Mouse (Mus musculus) MEL (cell line): ENCODE data around the gene Zbtb43. TPM values are rescaled to one million over a fixed set of nuclear protein-coding genes. Genes with fewer than 3 reads are reported as not detected.

ENCODE experiments used
- DNase-seq: peaks from one replicate; pipeline ENCODE4 v3.0.0; 2011; ENCODE audit warnings: low read depth, low spot score
- H3K27ac ChIP-seq: 2 replicates; pipeline ENCODE4 v1.5.1; 2012; ENCODE audit warnings: low read depth, mild to moderate bottlenecking, control low read depth, low read length, moderate library complexity; ENCODE audit not compliant: control insufficient read depth
- H3K27me3 ChIP-seq, 2 experiments: fragments of 150-350 bp in 1 of 2; sonication (generic) in 1 of 2; 2 replicates each; pipeline ENCODE4 v1.6.1; 2012; ENCODE audit warnings: low read length in 2 of 2, mild to moderate bottlenecking in 2 of 2, improper control_type of control experiment in 1 of 2, moderate library complexity in 1 of 2; ENCODE audit not compliant: insufficient read depth in 2 of 2, control insufficient read depth in 1 of 2
- H3K36me3 ChIP-seq, 2 experiments: 2 replicates each; pipeline ENCODE4 v1.6.1; 2012 to 2014; ENCODE audit warnings: low read length in 2 of 2, improper control_type of control experiment in 1 of 2, inconsistent platforms in 1 of 2, mild to moderate bottlenecking in 1 of 2; ENCODE audit not compliant: insufficient read depth in 2 of 2, control insufficient read depth in 1 of 2
- H3K4me1 ChIP-seq, 2 experiments: fragments of 150-350 bp in 1 of 2; sonication (generic) in 1 of 2; 2 replicates each; pipeline ENCODE4 v1.6.1; 2012; ENCODE audit warnings: low read length in 2 of 2, improper control_type of control experiment in 1 of 2, mild to moderate bottlenecking in 1 of 2; ENCODE audit not compliant: insufficient read depth in 2 of 2, control insufficient read depth in 1 of 2
- H3K4me3 ChIP-seq, 2 experiments: fragments of 150-350 bp in 1 of 2; sonication (generic) in 1 of 2; 2 replicates each; pipeline ENCODE4 v1.5.1; 2012; ENCODE audit warnings: low read depth in 2 of 2, low read length in 2 of 2, mild to moderate bottlenecking in 2 of 2, moderate library complexity in 2 of 2, control low read depth in 1 of 2, improper control_type of control experiment in 1 of 2; ENCODE audit not compliant: control insufficient read depth in 1 of 2, insufficient read depth in 1 of 2
- H3K79me2 ChIP-seq: 2 replicates; pipeline ENCODE4 v1.6.1; 2012; ENCODE audit warnings: mild to moderate bottlenecking, low read length, moderate library complexity; ENCODE audit not compliant: control insufficient read depth, poor library complexity, insufficient read depth
- H3K9ac ChIP-seq: 2 replicates; pipeline ENCODE4 v1.6.1; 2012; ENCODE audit warnings: low read depth, mild to moderate bottlenecking, control low read depth, low read length, moderate library complexity; ENCODE audit not compliant: control insufficient read depth, poor library complexity, severe bottlenecking
- H3K9me3 ChIP-seq: fragments of 150-350 bp; sonication (generic); replicated peaks from 2 replicates; pipeline ENCODE4 v1.6.1; 2012; ENCODE audit warnings: mild to moderate bottlenecking, low read length, improper control_type of control experiment, moderate library complexity; ENCODE audit not compliant: insufficient read depth
- CHD1 ChIP-seq: IDR thresholded peaks from 2 replicates; pipeline ENCODE4 v1.6.1; 2012; ENCODE audit warnings: low read depth, mild to moderate bottlenecking, inconsistent platforms, low read length, improper control_type of control experiment
- CHD2 ChIP-seq: IDR thresholded peaks from 2 replicates; pipeline ENCODE4 v1.6.1; 2011; ENCODE audit warnings: low read length, improper control_type of control experiment
- CTCF ChIP-seq, 3 experiments: IDR thresholded peaks in 2 of 3; conservative IDR thresholded peaks in 1 of 3; 2 replicates each; pipeline ENCODE4 v1.5.1; 2011 to 2012; ENCODE audit warnings: low read length in 3 of 3, low read depth in 2 of 3, mild to moderate bottlenecking in 2 of 3, improper control_type of control experiment in 1 of 3, inconsistent platforms in 1 of 3, mixed read lengths in 1 of 3, moderate library complexity in 1 of 3; ENCODE audit not compliant: control insufficient read depth in 1 of 3, insufficient read depth in 1 of 3, poor library complexity in 1 of 3, severe bottlenecking in 1 of 3
- E2F4 ChIP-seq: IDR thresholded peaks from 2 replicates; pipeline ENCODE4 v1.6.1; 2011; ENCODE audit warnings: low read depth, low read length, improper control_type of control experiment, borderline replicate concordance
- ELF1 ChIP-seq: IDR thresholded peaks from 2 replicates; pipeline ENCODE4 v1.6.1; 2014; ENCODE audit warnings: low read depth, mild to moderate bottlenecking, inconsistent platforms, low read length, improper control_type of control experiment, moderate library complexity
- EP300 ChIP-seq, 2 experiments: IDR thresholded peaks; 2 replicates each; pipeline ENCODE4 v1.6.1; 2011; ENCODE audit warnings: improper control_type of control experiment in 2 of 2, low read length in 2 of 2, low read depth in 1 of 2, mild to moderate bottlenecking in 1 of 2
- ETS1 ChIP-seq: IDR thresholded peaks from 2 replicates; pipeline ENCODE4 v1.6.1; 2012; ENCODE audit warnings: low read depth, mild to moderate bottlenecking, inconsistent platforms, low read length, improper control_type of control experiment, moderate library complexity
- GATA1 ChIP-seq: IDR thresholded peaks from 2 replicates; pipeline ENCODE4 v1.6.1; 2011; ENCODE audit warnings: low read depth, low read length, improper control_type of control experiment
- HCFC1 ChIP-seq: IDR thresholded peaks from 2 replicates; pipeline ENCODE4 v1.6.1; 2012; ENCODE audit warnings: low read depth, mild to moderate bottlenecking, inconsistent platforms, low read length, improper control_type of control experiment, moderate library complexity
- MAFK ChIP-seq: IDR thresholded peaks from 2 replicates; pipeline ENCODE4 v1.6.1; 2011; ENCODE audit warnings: low read depth, mild to moderate bottlenecking, low read length, improper control_type of control experiment, borderline replicate concordance
- MAX ChIP-seq: IDR thresholded peaks from 2 replicates; pipeline ENCODE4 v1.6.1; 2011; ENCODE audit warnings: low read length, improper control_type of control experiment
- MAZ ChIP-seq: IDR thresholded peaks from 2 replicates; pipeline ENCODE4 v1.6.1; 2012; ENCODE audit warnings: low read depth, mild to moderate bottlenecking, inconsistent platforms, low read length, improper control_type of control experiment
- MEF2A ChIP-seq: IDR thresholded peaks from 2 replicates; pipeline ENCODE4 v1.6.1; 2014; ENCODE audit warnings: low read depth, mild to moderate bottlenecking, inconsistent platforms, low read length, improper control_type of control experiment; ENCODE audit not compliant: poor library complexity, insufficient replicate concordance, severe bottlenecking; ENCODE audit errors: extremely low read depth
- MXI1 ChIP-seq: IDR thresholded peaks from 2 replicates; pipeline ENCODE4 v1.6.1; 2011; ENCODE audit warnings: mild to moderate bottlenecking, low read depth, low read length, improper control_type of control experiment
- MYB ChIP-seq: IDR thresholded peaks from 2 replicates; pipeline ENCODE4 v1.6.1; 2011; ENCODE audit warnings: mild to moderate bottlenecking, low read depth, low read length, improper control_type of control experiment
- NELFE ChIP-seq: IDR thresholded peaks from 2 replicates; pipeline ENCODE4 v1.6.1; 2011; ENCODE audit warnings: low read depth, low read length, improper control_type of control experiment
- NRF1 ChIP-seq: IDR thresholded peaks from 2 replicates; pipeline ENCODE4 v1.6.1; 2014; ENCODE audit warnings: low read depth, mild to moderate bottlenecking, inconsistent platforms, low read length, improper control_type of control experiment, moderate library complexity; ENCODE audit not compliant: poor library complexity, insufficient read depth, severe bottlenecking
- POLR2A ChIP-seq, 2 experiments: IDR thresholded peaks; 2 replicates each; pipeline ENCODE4 v1.6.1; 2011 to 2012; ENCODE audit warnings: low read length in 2 of 2, mild to moderate bottlenecking in 2 of 2, control low read depth in 1 of 2, improper control_type of control experiment in 1 of 2, low read depth in 1 of 2, moderate library complexity in 1 of 2; ENCODE audit not compliant: control insufficient read depth in 1 of 2, insufficient read depth in 1 of 2, poor library complexity in 1 of 2
- POLR2AphosphoS2 ChIP-seq: IDR thresholded peaks from 2 replicates; pipeline ENCODE4 v1.6.1; 2011; ENCODE audit warnings: low read length, improper control_type of control experiment
- POLR2AphosphoS5 ChIP-seq: IDR thresholded peaks from 2 replicates; pipeline ENCODE4 v1.6.1; 2012; ENCODE audit warnings: low read depth, borderline replicate concordance, mild to moderate bottlenecking, inconsistent platforms, low read length, moderate library complexity, mixed read lengths
- RAD21 ChIP-seq: IDR thresholded peaks from 2 replicates; pipeline ENCODE4 v1.6.1; 2011; ENCODE audit warnings: mild to moderate bottlenecking, low read depth, low read length, improper control_type of control experiment
- SMC3 ChIP-seq: IDR thresholded peaks from 2 replicates; pipeline ENCODE4 v1.6.1; 2011; ENCODE audit warnings: low read depth, low read length, improper control_type of control experiment
- TBP ChIP-seq: IDR thresholded peaks from 2 replicates; pipeline ENCODE4 v1.8.0; 2011; ENCODE audit warnings: low read depth, low read length, improper control_type of control experiment
- TCF12 ChIP-seq: IDR thresholded peaks from 2 replicates; pipeline ENCODE4 v1.6.1; 2014; ENCODE audit warnings: low read depth, mild to moderate bottlenecking, inconsistent platforms, low read length, improper control_type of control experiment, moderate library complexity
- UBTF ChIP-seq: IDR thresholded peaks from 2 replicates; pipeline ENCODE4 v1.6.1; 2012; ENCODE audit warnings: low read depth, mild to moderate bottlenecking, inconsistent platforms, low read length, improper control_type of control experiment, moderate library complexity, borderline replicate concordance; ENCODE audit not compliant: insufficient read depth
- USF2 ChIP-seq, 2 experiments: IDR thresholded peaks; 2 replicates each; pipeline ENCODE4 v1.6.1; 2011 to 2012; ENCODE audit warnings: improper control_type of control experiment in 2 of 2, low read length in 2 of 2, borderline replicate concordance in 1 of 2, inconsistent platforms in 1 of 2, low read depth in 1 of 2, mild to moderate bottlenecking in 1 of 2; ENCODE audit not compliant: insufficient read depth in 1 of 2
- ZMIZ1 ChIP-seq: IDR thresholded peaks from 2 replicates; pipeline ENCODE4 v1.6.1; 2012; ENCODE audit warnings: low read depth, mild to moderate bottlenecking, inconsistent platforms, low read length, improper control_type of control experiment, moderate library complexity
- ZNF384 ChIP-seq: IDR thresholded peaks from 2 replicates; pipeline ENCODE4 v1.6.1; 2012; ENCODE audit warnings: low read depth, mild to moderate bottlenecking, inconsistent platforms, low read length, improper control_type of control experiment
- polyA plus RNA-seq, 2 experiments: library from polyadenylated mRNA; stranded (reverse) in 1 of 2; unstranded in 1 of 2; fragments of >175 nt in 1 of 2; fragments of >200 nt in 1 of 2; gene quantifications; 2 replicates each; pipeline versions ENCODE4 v1.2.1 to v1.2.4; 2012; ENCODE audit warnings: low replicate concordance in 2 of 2, low read depth in 1 of 2; ENCODE audit not compliant: insufficient read length in 2 of 2, insufficient read depth in 1 of 2, missing spikeins in 1 of 2
- total RNA-seq: library from RNA; depleted of rRNA; stranded (reverse); fragments of 300-350 nt; gene quantifications from 2 replicates; pipeline ENCODE4 v1.2.3, GENCODE M21; 2012

Gene Zbtb43
- total and polyA plus RNA-seq, 3 experiments = 15.5 to 17.7 TPM; not detected in 1

DNA sequence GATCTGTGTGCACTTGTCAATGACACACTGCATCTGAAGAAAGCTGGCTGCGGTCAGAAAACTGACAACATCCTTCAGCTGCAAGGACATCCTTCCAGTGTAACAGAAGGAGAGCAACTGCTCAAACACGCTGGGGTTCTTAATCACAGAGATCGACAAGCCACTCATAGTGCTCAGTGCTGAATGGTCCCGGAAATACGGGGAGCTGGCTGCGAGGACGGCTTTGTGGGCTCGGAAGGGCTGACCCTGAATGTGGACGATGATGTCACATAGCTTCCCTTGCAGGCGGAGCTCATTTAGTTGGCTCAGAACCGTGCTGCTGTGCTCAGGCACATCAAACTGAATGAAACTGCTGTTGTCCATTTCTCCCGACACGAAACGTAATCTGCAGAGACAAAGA, 56.2 kb downstream of the Zbtb43 start:
- TF ChIP-seq MAZ (no peak), GATA1 (no peak), TCF12 (no peak), POLR2A (IDR thresholded peaks at IDR 0.05; ENCODE audit: control insufficient read depth in 1 of 2, insufficient read depth in 1 of 2, low read depth in 1 of 2, low read length in 2 of 2, poor library complexity in 1 of 2) (no peak), TBP (no peak), CHD2 (no peak), USF2 (IDR thresholded peaks at IDR 0.05; ENCODE audit: borderline replicate concordance in 1 of 2, insufficient read depth in 1 of 2, low read depth in 1 of 2, low read length in 2 of 2) (no peak), CHD1 (no peak), ZMIZ1 (no peak), UBTF (no peak), EP300 (IDR thresholded peaks at IDR 0.05; ENCODE audit: low read depth in 1 of 2, low read length in 2 of 2) (no peak), CTCF (IDR thresholded peaks at IDR 0.05 in 2 of 3, conservative IDR thresholded peaks at IDR 0.05 in 1 of 3; ENCODE audit: control insufficient read depth in 1 of 3, insufficient read depth in 1 of 3, low read depth in 2 of 3, low read length in 3 of 3, poor library complexity in 1 of 3, severe bottlenecking in 1 of 3) (no peak), POLR2AphosphoS2 (no peak), NELFE (no peak), MYB (no peak), MAFK (no peak), ELF1 (no peak)
- no peaks in the 10 kb centered on the region for H3K4me1 ChIP-seq

DNA sequence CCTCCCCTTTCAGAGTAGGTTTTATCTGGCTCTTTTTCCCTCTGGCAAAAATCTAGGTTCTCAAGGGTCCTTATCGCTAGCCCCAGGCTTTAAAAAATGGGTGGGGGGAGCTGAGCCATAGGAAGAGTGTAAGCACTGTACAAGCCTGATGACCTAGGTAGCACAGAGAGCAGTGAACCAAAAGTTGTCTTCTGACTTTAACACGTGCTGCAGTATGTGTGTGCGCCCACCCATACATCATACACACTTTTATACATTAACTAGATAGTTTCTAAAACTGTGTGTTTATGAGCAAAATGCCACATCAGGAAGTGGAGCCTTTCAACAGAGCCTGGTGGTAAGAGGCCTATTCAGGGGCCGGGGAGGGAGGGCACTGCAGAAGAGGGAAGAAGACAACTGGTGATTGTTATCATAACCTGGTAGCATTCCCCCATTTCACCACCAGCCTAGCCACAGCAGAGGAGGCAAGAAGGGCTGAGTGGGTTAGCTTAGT, 64.8 kb downstream of the Zbtb43 start:
- H3K4me3 ChIP-seq = peak overlapping the region; percentile 15 to 22; a peak in 3 of 4 replicates
- peaks cover 15 to 30% of the 10 kb centered on the region in 2 experiments for H3K4me1 ChIP-seq
- H3K27me3 ChIP-seq = no peaks in the 10 kb centered on the region
- peak overlapping the region; percentile 39 for H3K9ac ChIP-seq
- peaks cover 0 to 26% of the 10 kb centered on the region in 2 experiments; a peak in 2 of 4 replicates for H3K36me3 ChIP-seq
- H3K27ac ChIP-seq = peak overlapping the region; percentile 84
- DNase-seq = peak; percentile 84
- no peaks in the 10 kb centered on the region for H3K79me2 ChIP-seq
- H3K9me3 ChIP-seq = no peaks in the 10 kb centered on the region
- no peak for TF ChIP-seq NELFE
- TF ChIP-seq GATA1 = peak; percentile 30
- TF ChIP-seq CHD1 = no peak
- no peak; the same call in 1 of the 2 replicates for TF ChIP-seq ZNF384
- TF ChIP-seq POLR2AphosphoS5 = no peak
- TF ChIP-seq NRF1 = no peak
- no peak for TF ChIP-seq MAFK
- TF ChIP-seq ZMIZ1 = 0 out of 2 replicates have a peak, but pooled peaks have one; percentile 60
- no peak for TF ChIP-seq RAD21
- 0 out of 2 replicates have a peak, but pooled peaks have one; percentile 38 for TF ChIP-seq HCFC1
- TF ChIP-seq POLR2A (IDR thresholded peaks at IDR 0.05; ENCODE audit: control insufficient read depth in 1 of 2, insufficient read depth in 1 of 2, low read depth in 1 of 2, low read length in 2 of 2, poor library complexity in 1 of 2) = 0 out of 4 replicates have a peak, but pooled peaks have one; percentile 15 to 27
- TF ChIP-seq MXI1 = 0 out of 2 replicates have a peak, but pooled peaks have one; percentile 39
- TF ChIP-seq ELF1 = peak; percentile 70
- peak; percentile 28 for TF ChIP-seq TBP
- no peak for TF ChIP-seq E2F4
- peak; percentile 83 for TF ChIP-seq MAX
- no peak for TF ChIP-seq MEF2A
- no peak for TF ChIP-seq SMC3
- TF ChIP-seq ETS1 = peak; percentile 56
- no peak for TF ChIP-seq CTCF (IDR thresholded peaks at IDR 0.05 in 2 of 3, conservative IDR thresholded peaks at IDR 0.05 in 1 of 3; ENCODE audit: control insufficient read depth in 1 of 3, insufficient read depth in 1 of 3, low read depth in 2 of 3, low read length in 3 of 3, poor library complexity in 1 of 3, severe bottlenecking in 1 of 3)

More for the DNA sequence above, 56.2 kb downstream of the Zbtb43 start:
- peaks cover 0 to 2% of the 10 kb centered on the region in 2 experiments; a peak in 2 of 4 replicates for H3K36me3 ChIP-seq
- DNase-seq = no peak
- H3K9me3 ChIP-seq = no peaks in the 10 kb centered on the region
- no peaks in the 10 kb centered on the region for H3K79me2 ChIP-seq
- H3K27ac ChIP-seq = no peak overlapping the region
- no peak overlapping the region for H3K9ac ChIP-seq
- H3K4me3 ChIP-seq = no peak overlapping the region
- no peaks in the 10 kb centered on the region for H3K27me3 ChIP-seq
